Mouse (Mus musculus) gastrocnemius, postnatal 14 days (tissue): Measurements from ENCODE around the gene Sema4b. TPM values are rescaled to one million over a fixed set of nuclear protein-coding genes. Genes with fewer than 3 reads are reported as not detected.

ENCODE experiments used
- DNase-seq: peaks from one replicate; pipeline ENCODE4 v3.0.0; 2021; ENCODE audit warnings: mixed read lengths
- intact Hi-C: fragments of 180-260 bp; cut with DNase I; formaldehyde crosslinking; loops from one replicate; pipeline ENCODE4 v1.15.1; 2025; ENCODE audit warnings: low total_unique reads
- long read RNA-seq, 2 experiments: library from polyadenylated mRNA; stranded (forward); transcript quantifications; one replicate each; pipeline ENCODE4 v2.0.0; 2021
- total RNA-seq, 2 experiments: library from RNA; stranded (reverse); gene quantifications; 2 replicates each; pipeline ENCODE4 v1.2.3; 2021

Sema4b gene
- 1 to 10 TPM; 1.9 to 2.5 TPM for total RNA-seq
- long read RNA-seq, experiment 1 = 0 reads
- long read RNA-seq, experiment 2 = 0 reads

DNA sequence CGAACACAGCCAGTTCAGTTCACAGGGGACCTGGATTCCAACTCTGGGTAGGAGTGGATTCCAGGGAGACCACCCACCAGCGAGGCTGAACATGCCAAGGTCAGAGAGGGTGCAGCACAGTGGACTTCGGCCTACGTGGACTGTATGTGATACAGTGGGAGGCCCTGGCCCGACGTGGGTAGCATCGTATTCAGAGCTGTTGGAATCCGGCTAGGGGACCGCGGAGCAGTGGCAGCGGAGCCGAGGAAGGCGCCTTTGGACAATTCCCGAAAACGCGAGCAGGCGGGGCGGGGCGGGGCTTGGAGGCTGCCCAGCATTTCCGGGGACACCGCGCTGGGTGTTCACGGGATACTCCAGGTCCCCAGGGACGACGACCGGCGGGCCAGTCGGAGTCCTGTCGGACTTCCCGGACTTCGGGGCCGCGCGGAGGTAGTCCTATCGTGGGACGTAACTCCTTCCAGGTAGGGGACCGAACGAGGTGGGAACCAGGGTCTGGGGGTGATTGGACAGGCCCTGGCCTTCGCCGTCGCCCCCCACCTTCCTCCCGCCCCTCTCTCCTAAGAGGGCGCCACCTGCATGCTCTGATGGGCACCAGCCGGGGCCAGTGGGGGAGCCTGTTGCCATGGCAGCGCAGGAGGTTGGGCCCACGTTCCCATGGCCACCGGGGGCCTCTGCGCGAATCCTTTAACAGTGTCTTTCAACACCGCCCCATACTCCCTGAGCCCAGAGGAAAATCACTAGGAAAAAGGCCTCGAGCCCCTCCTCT lies at the start of gene Sema4b:
Sema4b (plus strand) TSS at position 311 of the 766 bp plus-strand sequence.
- DNase-seq = peak; percentile 87
- intact Hi-C loops = no loop called here

DNA sequence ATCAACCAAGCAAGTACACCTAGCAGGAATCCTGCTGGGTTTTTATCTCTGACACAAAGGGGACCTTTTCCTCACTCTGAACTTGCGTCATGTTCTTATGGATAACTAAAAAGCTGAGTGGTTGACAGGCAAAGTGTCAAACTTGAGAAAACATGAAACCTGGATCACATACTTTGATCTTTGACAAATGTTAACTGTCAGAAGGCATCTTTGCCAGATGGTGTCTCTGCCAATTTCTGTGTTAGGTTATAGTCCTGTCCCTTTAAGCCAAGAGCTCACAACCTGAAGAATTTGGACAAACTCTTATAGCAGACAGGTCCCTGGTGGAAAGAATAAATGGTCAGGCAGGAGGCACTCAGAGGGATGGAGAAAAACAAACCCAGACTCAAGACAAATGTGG lies 48.3 kb upstream of the Sema4b start:
- intact Hi-C loops = loop anchor here (2.0 kb wide), 1 partner anchor 78 kb away; no protein-coding TSS in a partner anchor
- no peak for DNase-seq

DNA sequence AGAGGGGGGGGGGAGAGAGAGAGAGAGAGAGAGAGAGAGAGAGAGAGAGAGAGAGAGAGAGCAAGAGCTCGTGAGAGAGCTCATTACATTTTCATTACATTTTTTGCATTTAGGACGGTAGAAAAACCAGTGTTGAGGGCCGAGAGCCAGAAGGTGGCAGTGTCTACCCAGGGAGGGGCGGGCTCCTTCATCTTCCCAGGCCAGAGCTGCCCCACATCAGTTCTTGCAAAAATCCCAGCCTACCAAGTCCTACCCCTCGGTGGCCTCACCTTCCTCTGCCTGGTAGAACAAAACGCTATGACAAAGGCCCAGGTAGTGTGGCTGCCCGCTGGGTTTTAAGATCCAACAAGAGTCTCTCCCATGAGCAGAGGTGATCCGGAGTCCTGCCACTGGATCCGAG lies 45.8 kb upstream of the Sema4b start:
- intact Hi-C loops = no loop called here
- DNase-seq = peak; percentile 64

DNA sequence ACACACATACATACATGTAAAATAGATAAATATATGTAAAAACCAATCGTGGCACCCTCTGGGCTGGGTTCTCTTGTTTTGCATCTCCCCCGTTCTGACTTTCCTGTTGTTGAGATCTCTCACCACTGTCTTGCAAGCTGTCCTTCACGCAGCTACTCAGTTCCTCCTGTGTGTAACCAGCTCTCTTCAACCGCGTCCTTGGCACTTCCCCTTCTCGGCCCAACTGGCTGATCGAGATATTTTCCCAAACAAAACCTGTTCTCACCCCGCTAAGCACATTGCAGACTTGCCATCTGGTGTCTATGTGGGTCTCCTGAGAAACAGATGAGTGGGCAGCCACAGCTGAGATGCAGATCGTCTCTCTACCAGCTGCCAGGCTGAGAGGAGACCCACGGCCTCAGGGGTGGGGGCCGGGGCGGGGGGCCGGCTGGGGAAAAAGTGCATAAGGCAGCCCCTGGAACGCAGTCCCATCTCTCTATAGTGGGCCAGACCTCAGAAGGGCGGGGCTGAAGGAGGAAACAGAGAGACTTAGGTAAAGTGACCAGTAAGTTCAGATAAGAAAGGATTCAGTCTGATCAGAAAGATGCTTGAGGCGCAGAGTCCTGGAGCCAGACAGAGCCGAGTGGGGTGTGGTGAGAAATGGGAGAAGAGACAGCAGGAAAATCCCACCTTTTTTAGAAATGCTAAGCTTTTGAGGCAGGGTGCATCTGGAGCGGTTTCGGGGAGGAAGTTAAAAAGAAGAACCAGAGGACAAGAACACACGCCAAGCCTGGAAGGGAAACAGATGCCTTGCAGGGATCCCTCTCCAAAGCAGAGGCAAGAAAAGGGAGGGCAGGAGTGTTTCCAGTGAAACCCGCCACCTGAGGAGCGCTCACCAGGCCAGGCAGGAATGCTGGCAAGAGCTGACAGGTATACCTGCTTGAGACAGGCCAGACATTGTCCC lies 43.0 kb upstream of the Sema4b start:
- intact Hi-C loops = no loop called here
- no peak for DNase-seq

DNA sequence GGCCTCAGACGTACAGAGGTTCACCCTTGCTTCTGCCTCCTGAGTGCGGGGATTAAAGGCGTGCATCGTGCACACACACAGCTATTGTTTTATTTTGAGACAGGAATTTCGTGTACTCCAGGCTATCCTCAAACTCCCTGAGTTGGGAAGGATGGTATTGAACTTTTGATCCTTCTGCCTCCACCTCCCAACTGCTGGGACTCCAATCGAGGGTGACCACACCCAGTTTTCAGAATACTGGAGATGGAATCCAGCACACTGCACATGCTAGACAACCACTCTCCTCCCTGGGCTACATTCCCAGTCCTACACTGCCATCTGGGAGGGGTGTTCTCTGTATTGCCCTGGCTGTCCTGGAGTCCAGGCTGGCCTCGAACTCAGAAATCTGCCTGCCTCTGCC lies 41.9 kb upstream of the Sema4b start:
- intact Hi-C loops = no loop called here
- DNase-seq = no peak

DNA sequence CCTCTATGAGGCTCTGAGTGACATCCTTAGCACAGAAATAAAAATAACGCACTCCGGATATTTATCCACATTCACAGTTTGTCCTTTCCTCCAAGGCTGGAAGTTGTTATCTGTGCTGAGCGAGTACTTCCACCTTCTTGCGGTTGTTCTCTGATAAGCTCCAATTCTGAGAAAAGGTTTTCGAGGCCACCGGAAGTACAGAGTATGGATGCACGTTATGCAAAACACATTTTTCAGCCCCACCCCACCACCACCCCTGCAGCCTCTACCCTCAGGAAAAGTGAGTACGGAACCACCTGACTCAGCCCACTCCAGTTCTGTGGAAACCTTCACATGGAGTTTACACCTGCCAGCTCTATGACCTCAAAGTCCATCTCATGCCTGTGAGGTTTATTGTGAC lies 40.6 kb upstream of the Sema4b start:
- intact Hi-C loops = no loop called here
- DNase-seq = no peak

DNA sequence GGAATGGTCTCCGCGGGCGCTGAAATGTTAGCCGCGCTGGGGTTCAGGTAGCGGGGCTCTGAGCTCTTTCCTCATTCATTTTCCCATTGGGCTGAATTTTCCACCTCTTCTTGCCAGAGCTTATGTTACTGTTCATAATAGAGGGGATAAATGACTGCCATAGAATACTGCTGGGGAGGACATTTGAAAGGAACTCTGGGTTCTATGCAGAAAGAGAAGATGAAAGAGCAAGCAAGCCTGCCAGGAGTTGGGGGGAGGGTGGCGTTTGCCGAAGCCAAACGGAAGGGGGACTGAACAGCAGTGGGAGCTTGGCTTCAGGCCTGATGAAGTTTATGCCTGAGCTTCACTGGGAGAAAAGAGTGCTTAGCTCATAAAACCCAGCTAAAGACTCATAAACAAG lies 37.3 kb upstream of the Sema4b start:
- intact Hi-C loops = no loop called here
- no peak for DNase-seq

DNA sequence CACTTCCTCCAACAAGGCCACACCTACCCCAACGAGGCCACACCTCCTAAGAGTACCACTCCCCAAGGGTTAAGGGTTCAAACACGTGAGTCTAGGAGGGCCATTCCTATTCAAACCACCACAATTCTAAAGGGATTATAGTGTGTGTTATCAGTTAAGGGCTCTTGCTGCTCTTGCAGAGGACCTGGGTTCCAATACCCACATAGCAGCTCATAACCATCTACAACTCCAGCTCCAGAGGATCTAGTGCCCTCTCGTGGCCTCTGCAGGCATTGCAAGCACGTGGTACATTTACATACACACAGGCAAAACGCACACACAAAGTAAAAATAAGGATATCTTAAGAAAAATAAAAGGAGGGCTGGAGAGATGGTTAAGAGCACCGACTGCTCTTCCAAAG lies 34.5 kb upstream of the Sema4b start:
- DNase-seq = no peak
- intact Hi-C loops = no loop called here

DNA sequence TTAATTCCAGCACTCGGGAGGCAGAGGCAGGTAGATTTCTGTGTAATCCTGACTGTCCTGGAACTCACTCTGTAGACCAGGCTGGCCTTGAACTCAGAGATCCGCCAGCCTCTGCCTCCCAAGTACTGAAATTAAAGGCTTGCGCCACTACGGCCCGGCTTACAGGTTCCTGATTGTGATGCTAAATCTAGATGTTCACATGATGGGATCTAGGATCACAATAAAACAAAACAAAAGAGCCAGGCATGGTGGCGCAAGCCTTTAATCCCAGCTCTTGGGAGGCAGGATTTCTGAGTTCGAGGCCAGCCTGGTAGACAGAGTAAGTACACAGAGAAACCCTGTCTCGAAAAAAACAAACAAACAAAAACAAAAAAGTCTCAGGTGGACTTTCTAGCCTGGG lies 33.9 kb upstream of the Sema4b start:
- intact Hi-C loops = no loop called here
- no peak for DNase-seq

DNA sequence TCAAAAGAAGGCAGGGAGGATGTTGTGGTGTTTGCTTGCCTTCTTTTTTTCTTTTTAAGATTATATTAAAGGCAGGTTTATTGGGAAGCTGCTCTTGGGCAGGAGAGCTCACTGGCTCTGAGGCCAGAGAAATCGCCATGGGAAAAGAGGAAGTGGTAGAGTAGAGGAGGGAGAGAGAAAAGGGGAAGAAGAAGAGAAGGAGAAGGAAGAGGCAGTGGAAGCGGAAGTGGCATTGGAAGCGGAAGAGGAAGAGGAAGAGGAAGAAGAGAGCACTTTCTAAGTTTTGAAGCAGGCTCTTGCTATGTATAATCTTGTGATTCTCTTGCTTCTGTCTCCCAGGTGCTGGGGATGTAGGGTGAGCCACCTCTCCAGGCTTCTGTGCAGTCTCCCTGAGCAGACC lies 32.0 kb upstream of the Sema4b start:
- intact Hi-C loops = no loop called here
- no peak for DNase-seq

DNA sequence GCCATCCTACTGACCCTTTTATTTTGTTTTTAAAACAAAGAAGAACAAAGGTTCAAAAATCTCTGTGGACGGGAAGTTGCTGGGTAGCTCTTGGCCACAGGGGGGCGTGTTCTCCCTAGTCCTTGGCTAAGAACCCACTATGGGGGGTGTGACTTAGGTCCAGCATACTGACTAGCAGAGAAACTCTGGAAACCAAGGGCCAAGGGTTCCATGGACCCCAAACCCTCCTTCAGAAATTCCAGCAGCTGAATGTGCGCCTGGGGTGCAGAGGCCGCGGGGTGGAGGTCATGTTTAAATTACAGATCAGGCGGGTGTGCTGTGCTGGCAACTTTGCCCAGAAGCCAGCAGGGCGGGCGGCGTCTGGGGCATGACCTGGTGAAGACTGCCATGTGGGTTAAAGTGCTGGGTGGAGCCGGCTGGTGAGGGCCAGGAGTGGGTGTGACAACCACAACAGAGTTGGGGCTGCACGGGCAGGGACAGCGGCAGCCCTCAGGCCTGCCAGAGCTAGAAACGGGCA lies 29.9 kb upstream of the Sema4b start:
- DNase-seq = no peak
- intact Hi-C loops = no loop called here

DNA sequence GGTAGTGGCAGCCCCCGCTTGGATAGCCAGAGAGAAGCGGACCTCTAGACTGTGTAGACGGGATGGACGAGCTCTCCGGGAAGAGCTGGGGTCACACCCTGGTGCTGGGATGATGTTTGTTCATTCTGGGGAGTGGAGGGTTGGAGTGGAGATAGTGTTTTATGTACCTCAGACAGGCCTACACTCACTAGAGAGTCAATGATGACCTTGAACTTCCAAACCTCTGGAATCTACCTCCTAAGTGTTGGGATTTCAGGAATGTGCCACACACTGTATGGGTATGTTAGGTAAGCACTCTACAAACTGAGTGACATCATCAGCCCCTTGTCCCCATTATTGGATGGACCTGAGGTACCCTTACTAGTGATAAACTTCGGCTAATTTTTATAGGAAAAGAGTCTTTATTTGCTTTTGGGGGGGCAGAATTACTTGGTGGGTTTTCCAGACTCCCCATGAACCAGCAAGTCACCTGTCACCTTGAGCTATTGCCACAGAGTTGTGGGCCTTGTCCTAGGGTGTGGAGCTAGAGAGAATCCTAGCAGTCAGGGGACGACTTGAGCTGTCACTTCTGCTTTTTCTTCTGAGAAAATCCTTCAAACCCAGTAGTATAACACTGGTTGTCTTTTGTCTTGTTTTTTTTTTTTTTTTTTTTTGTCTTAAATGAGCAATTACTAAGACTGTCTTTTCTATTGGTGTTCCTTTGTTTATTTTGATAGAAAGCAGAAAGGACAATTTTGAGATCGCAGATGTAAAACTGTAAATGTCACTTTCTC lies 28.0 kb upstream of the Sema4b start:
- DNase-seq = no peak
- intact Hi-C loops = no loop called here

DNA sequence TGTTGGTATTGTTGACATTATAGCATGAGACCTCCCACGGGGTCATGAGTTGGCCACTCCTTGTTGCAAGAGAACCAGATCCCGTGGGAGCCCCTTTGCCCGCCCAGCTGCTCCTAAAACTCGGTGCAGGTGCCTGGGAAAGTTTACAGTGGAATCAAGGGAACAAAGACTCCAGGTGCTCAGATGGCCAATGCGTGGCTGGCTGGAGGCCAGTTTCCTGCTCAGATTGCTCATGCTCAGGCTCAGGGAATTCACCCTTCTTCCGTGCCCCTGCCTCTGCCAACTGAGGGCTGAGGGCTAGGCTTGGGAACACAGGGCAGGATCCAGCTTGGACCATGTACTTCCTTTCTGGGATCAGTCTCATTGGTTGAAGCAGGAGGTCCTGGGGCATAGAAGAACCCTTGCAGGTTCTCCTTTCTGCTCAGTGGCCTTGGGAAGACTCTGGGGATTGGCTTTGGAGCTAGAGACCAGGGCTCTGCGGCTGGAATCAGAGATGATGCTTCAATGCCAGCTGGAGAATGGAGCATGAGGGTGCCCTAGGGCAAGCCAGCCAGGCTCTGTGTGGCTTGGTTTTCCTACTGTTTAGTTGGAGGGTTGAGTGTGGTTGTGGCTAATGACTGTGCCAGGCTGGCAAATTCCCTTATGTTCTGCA lies 26.2 kb upstream of the Sema4b start:
- intact Hi-C loops = no loop called here
- no peak for DNase-seq

DNA sequence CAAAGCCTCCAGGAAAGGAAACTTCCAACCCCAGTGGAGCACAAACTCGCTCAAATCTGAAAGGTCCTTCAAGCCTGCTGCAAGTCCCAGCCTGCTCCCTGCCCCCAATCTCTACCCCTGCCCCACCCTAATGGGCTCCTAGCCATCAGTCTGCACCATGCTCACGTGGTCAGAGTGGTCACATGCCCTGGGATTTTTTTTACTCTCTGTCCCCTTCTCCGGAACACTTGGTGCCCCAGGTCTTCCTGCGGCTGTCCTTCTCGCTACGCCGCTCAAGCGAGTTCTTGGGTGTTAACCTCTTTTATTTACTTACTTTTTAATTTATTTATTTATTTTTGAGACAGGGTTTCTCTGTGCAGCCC lies 25.7 kb upstream of the Sema4b start:
- DNase-seq = peak; percentile 42
- intact Hi-C loops = no loop called here

DNA sequence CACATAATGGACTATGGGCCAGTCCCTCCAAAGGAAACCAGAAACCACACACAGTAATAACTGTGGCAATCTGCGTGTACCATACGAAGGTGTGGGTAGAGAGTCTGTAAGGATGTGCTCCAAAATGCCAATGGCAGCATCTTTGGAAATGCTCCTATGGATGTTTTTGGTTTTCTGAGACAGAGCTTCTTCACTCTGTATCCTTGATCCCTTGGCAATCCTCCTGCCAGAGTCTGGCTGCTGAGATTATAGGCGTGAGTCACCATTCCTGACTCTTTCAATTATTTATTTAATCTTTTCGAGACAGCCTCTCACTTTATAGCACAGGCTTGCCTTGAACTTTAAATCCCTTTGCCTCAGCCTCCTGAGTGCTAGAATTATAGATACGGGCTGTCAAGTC lies 21.2 kb upstream of the Sema4b start:
- DNase-seq = no peak
- intact Hi-C loops = no loop called here

DNA sequence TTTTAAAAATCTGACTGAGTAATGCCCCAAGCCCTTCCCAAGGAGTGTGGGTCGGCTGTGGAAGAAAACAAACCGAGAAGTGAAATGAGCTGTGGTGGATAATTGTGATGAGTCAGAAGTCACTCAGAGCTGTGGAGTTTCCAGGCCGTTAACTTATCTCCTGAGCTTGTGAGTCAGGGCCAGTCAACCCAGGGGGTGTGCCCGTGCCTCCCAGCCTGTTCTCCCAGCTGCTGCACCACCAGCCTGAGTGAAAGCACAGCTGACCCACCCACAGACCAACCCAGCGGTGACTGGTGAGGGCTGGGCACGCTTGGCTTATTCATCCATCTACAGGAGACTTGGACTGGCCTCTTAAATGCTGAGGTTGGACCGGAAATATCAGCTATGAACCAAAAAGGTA lies 19.9 kb upstream of the Sema4b start:
- intact Hi-C loops = no loop called here
- DNase-seq = peak; percentile 50

DNA sequence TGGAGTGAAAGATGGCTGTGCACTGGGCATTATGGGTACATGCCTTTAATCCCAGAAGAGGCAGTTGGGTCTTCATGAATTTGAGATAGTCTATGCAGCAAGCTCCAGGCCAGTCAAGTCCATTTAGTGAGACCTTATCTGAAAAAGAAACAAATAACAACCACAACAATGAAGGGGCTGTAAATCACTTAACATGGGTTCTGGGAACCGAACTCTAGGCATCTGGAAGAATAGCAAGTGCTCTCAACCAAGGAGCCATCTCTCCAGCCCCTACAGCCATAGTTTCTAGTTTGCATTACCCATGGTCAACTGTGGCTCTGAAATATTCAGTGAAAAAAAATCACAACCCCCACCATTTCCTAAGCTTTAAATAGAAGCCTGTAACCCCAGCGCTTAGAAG lies 16.8 kb upstream of the Sema4b start:
- no peak for DNase-seq
- intact Hi-C loops = no loop called here

DNA sequence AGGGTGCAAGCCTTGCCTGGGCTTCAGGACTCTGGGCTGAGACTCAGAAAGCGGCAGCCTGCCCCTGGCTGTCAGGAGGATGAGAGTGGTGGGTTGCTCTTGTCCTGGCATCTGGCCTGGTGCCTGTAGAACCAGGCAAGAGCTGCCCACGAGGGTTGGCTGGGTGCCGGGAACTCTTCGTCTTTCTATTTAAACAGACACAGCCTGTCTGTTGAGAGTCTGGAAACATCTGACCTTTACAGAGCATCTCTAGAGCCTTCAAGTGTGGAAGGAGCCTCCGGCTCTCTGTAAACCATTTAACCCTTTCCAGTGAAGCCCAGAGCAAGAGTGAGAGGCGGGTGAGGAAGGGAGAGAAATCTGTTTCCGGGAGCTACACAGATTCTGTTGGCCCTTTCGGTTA lies 15.3 kb upstream of the Sema4b start:
- intact Hi-C loops = no loop called here
- no peak for DNase-seq
